Mouse (Mus musculus): ENCODE measurements around the gene Magea1. TPM values are rescaled to one million over a fixed set of nuclear protein-coding genes. Genes with fewer than 3 reads are reported as not detected.
"Not testable (repeated sequence)": the region's sequence is repeated elsewhere in the genome, so short reads cannot be mapped to it uniquely, and the experiment has no call there.

The Magea1 gene
- polyA plus RNA-seq (2016; fragmentation: Nextera tagmentation; extraction: Ambion mirVana): not detected in 2 replicates

- 100% methylated on average over 1 of the region's 2 CpGs for WGBS
- H3K27me3 ChIP-seq (ENCODE audit: poor library complexity, severe bottlenecking); DNase-seq (ENCODE audit: extremely low spot score, low spot score); H3K36me3 ChIP-seq (replicated peaks); H3K4me3 ChIP-seq; H3K9me3 ChIP-seq; H3K4me1 ChIP-seq; H3K27ac ChIP-seq: not testable (repeated sequence)
These were observed at the start of gene Magea1 for GRCm38 (mm10) chrX:155089693-155090092. TSS of gene Magea1 (minus strand) at chrX:155089793.

- WGBS: 86% methylated on average over 3 of the region's 3 CpGs
- not testable (repeated sequence) for H3K27ac ChIP-seq; H3K4me1 ChIP-seq; H3K36me3 ChIP-seq (replicated peaks); H3K4me3 ChIP-seq; DNase-seq (ENCODE audit: extremely low spot score, low spot score); H3K27me3 ChIP-seq (ENCODE audit: poor library complexity, severe bottlenecking); H3K9me3 ChIP-seq
These were observed 38.7 kb upstream of the Magea1 start, which contains the start of gene Cldn34b2 for GRCm38 (mm10) chrX:155128312-155128711. TSS of gene Cldn34b2 (minus strand) at chrX:155128412.

GRCm38 (mm10) chrX:155098024-155098423, 8.4 kb upstream of the Magea1 start:
- no peaks in the 10 kb centered on the region for H3K4me1 ChIP-seq
- no peak for DNase-seq (ENCODE audit: extremely low spot score, low spot score)
- H3K36me3 ChIP-seq (replicated peaks): no peaks in the 10 kb centered on the region
- H3K9me3 ChIP-seq: no peaks in the 10 kb centered on the region
- H3K27me3 ChIP-seq (ENCODE audit: poor library complexity, severe bottlenecking): no peaks in the 10 kb centered on the region
- H3K27ac ChIP-seq: no peak overlapping the region
- no peak overlapping the region for H3K4me3 ChIP-seq

GRCm38 (mm10) chrX:155093566-155093965, 4.0 kb upstream of the Magea1 start, which contains the start of gene Magea2:
TSS of gene Magea2 (minus strand) at chrX:155093666.
- not testable (repeated sequence) for H3K27ac ChIP-seq; H3K4me3 ChIP-seq; H3K9me3 ChIP-seq; H3K27me3 ChIP-seq (ENCODE audit: poor library complexity, severe bottlenecking); DNase-seq (ENCODE audit: extremely low spot score, low spot score); H3K36me3 ChIP-seq (replicated peaks); H3K4me1 ChIP-seq
- WGBS: 78% methylated on average over 4 of the region's 4 CpGs

GRCm38 (mm10) chrX:155063045-155063444, 26.5 kb downstream of the Magea1 start, which contains the start of gene Magea5:
TSS of gene Magea5 (minus strand) at chrX:155063145.
- H3K4me1 ChIP-seq; H3K27ac ChIP-seq; H3K36me3 ChIP-seq (replicated peaks); H3K9me3 ChIP-seq; DNase-seq (ENCODE audit: extremely low spot score, low spot score); H3K4me3 ChIP-seq; H3K27me3 ChIP-seq (ENCODE audit: poor library complexity, severe bottlenecking): not testable (repeated sequence)
- 91% methylated on average over 16 of the region's 16 CpGs for WGBS

Other genes with a start within 250 kb of the Magea1 start
- gene Cldn34b1, start 199.5 kb downstream of the Magea1 start, polyA plus RNA-seq (2016; fragmentation: Nextera tagmentation; extraction: Ambion mirVana): not detected in 2 replicates
- gene Magea6, start 153.8 kb downstream of the Magea1 start, polyA plus RNA-seq (2016; fragmentation: Nextera tagmentation; extraction: Ambion mirVana): not detected in 2 replicates
- gene Magea3, start 140.3 kb downstream of the Magea1 start, polyA plus RNA-seq (2016; fragmentation: Nextera tagmentation; extraction: Ambion mirVana): not detected in 2 replicates
- not detected in 2 replicates for gene Magea8, start 93.9 kb downstream of the Magea1 start, polyA plus RNA-seq (2016; fragmentation: Nextera tagmentation; extraction: Ambion mirVana)
- not detected in 2 replicates for gene Magea5, start 26.6 kb downstream of the Magea1 start, polyA plus RNA-seq (2016; fragmentation: Nextera tagmentation; extraction: Ambion mirVana)
- gene Magea2, start 3.9 kb upstream of the Magea1 start, polyA plus RNA-seq (2016; fragmentation: Nextera tagmentation; extraction: Ambion mirVana): not detected in 2 replicates
- not detected in 2 replicates for gene Cldn34b2, start 38.6 kb upstream of the Magea1 start, polyA plus RNA-seq (2016; fragmentation: Nextera tagmentation; extraction: Ambion mirVana)
- gene Sat1, start 126.7 kb upstream of the Magea1 start, polyA plus RNA-seq (2016; fragmentation: Nextera tagmentation; extraction: Ambion mirVana): 58.4 and 65.7 TPM in 2 replicates
- gene Acot9, start 172.7 kb upstream of the Magea1 start, polyA plus RNA-seq (2016; fragmentation: Nextera tagmentation; extraction: Ambion mirVana): 15.9 and 16.8 TPM in 2 replicates